Mouse (Mus musculus) thymus, postnatal 36 days (tissue): ENCODE measurements around the gene Thumpd2.

Source experiments
- DNase-seq, 2 experiments: peaks; one replicate each; pipeline ENCODE4 v3.0.0; 2022; ENCODE audit warnings: mixed read lengths in 2 of 2

Gene Thumpd2

GRCm38 (mm10) chr17:81064979-81065311 is at the start of gene Thumpd2:
Gene Thumpd2, minus strand, starts transcription at chr17:81065082.
- DNase-seq: peak; percentile 89 to 91

- DNase-seq: no peak
Observed at GRCm38 (mm10) chr17:81104237-81104636, 39.4 kb upstream of the Thumpd2 start.

GRCm38 (mm10) chr17:81102866-81103265 is 38.0 kb upstream of the Thumpd2 start:
- no peak for DNase-seq

- no peak for DNase-seq
Observed at GRCm38 (mm10) chr17:81098444-81098843, 33.6 kb upstream of the Thumpd2 start.

GRCm38 (mm10) chr17:81096490-81096889 is 31.6 kb upstream of the Thumpd2 start:
- no peak for DNase-seq

- DNase-seq: no peak
Observed at GRCm38 (mm10) chr17:81092794-81093193, 27.9 kb upstream of the Thumpd2 start.

- no peak for DNase-seq
Observed at GRCm38 (mm10) chr17:81088866-81089265, 24.0 kb upstream of the Thumpd2 start.

- no peak for DNase-seq
Observed at GRCm38 (mm10) chr17:81087735-81088134, 22.9 kb upstream of the Thumpd2 start.

GRCm38 (mm10) chr17:81064279-81064978 is 453 bp downstream of the Thumpd2 start:
- peak in 1 of 2 experiments; percentile 3 for DNase-seq

- no peak for DNase-seq
Observed at GRCm38 (mm10) chr17:81063346-81063745, 1.5 kb downstream of the Thumpd2 start.

GRCm38 (mm10) chr17:81062349-81062871 is 2.5 kb downstream of the Thumpd2 start:
- DNase-seq: no peak

- no peak for DNase-seq
Observed at GRCm38 (mm10) chr17:81056796-81057381, 8.0 kb downstream of the Thumpd2 start.

- DNase-seq: no peak
Observed at GRCm38 (mm10) chr17:81056035-81056434, 8.8 kb downstream of the Thumpd2 start.

- no peak for DNase-seq
Observed at GRCm38 (mm10) chr17:81055522-81055921, 9.4 kb downstream of the Thumpd2 start.

GRCm38 (mm10) chr17:81053274-81053673 is 11.6 kb downstream of the Thumpd2 start:
- DNase-seq: no peak

- DNase-seq: no peak
Observed at GRCm38 (mm10) chr17:81047930-81048564, 16.8 kb downstream of the Thumpd2 start.

GRCm38 (mm10) chr17:81045525-81046150 is 19.2 kb downstream of the Thumpd2 start:
- DNase-seq: peak; percentile 30 to 34

- no peak for DNase-seq
Observed at GRCm38 (mm10) chr17:81045115-81045514, 19.8 kb downstream of the Thumpd2 start.

- DNase-seq: no peak
Observed at GRCm38 (mm10) chr17:81044356-81044755, 20.5 kb downstream of the Thumpd2 start.

- DNase-seq: no peak
Observed at GRCm38 (mm10) chr17:81041662-81042061, 23.2 kb downstream of the Thumpd2 start.

GRCm38 (mm10) chr17:81038707-81039408 is 26.0 kb downstream of the Thumpd2 start:
- no peak for DNase-seq

- DNase-seq: no peak
Observed at GRCm38 (mm10) chr17:81035354-81035753, 29.5 kb downstream of the Thumpd2 start.

GRCm38 (mm10) chr17:81032957-81033356 is 31.9 kb downstream of the Thumpd2 start:
- no peak for DNase-seq
